Mouse (Mus musculus) neural tube, embryonic 15.5 days (tissue): ENCODE results near the gene 4930402H24Rik. TPM values are rescaled to one million over a fixed set of nuclear protein-coding genes. Genes with fewer than 3 reads are reported as not detected.

ENCODE experiments used
- ATAC-seq: fragments of 200-750 bp; cut with Nextera tagmentation; 2 replicates; pipeline ENCODE4 v1.8.0; 2017; ENCODE audit warnings: mild to moderate bottlenecking, moderate TSS enrichment, moderate library complexity; ENCODE audit not compliant: low FRiP score
- H3K27ac ChIP-seq: fragments of 300-500 bp; sonication (generic); replicated peaks from 2 replicates; pipeline ENCODE4 v1.5.1; 2015; ENCODE audit warnings: mild to moderate bottlenecking, inconsistent platforms
- H3K27me3 ChIP-seq: fragments of 300-500 bp; sonication (generic); replicated peaks from 2 replicates; pipeline ENCODE4 v1.6.1; 2015; ENCODE audit warnings: inconsistent platforms
- H3K36me3 ChIP-seq: fragments of 300-500 bp; sonication (generic); 2 replicates; pipeline ENCODE4 v1.6.1; 2015; ENCODE audit warnings: inconsistent platforms
- H3K4me1 ChIP-seq: fragments of 300-500 bp; sonication (generic); 2 replicates; pipeline ENCODE4 v1.6.1; 2015; ENCODE audit warnings: inconsistent platforms
- H3K4me2 ChIP-seq: fragments of 300-500 bp; sonication (generic); 2 replicates; pipeline ENCODE4 v1.6.1; 2015; ENCODE audit warnings: inconsistent platforms, mild to moderate bottlenecking, moderate library complexity
- H3K4me3 ChIP-seq: fragments of 300-500 bp; sonication (generic); replicated peaks from 2 replicates; pipeline ENCODE4 v1.5.1; 2015; ENCODE audit warnings: mild to moderate bottlenecking, inconsistent platforms
- H3K9ac ChIP-seq: fragments of 300-500 bp; sonication (generic); replicated peaks from 2 replicates; pipeline ENCODE4 v1.6.1; 2015; ENCODE audit warnings: mild to moderate bottlenecking, inconsistent platforms
- H3K9me3 ChIP-seq: fragments of 300-500 bp; sonication (generic); replicated peaks from 2 replicates; pipeline ENCODE4 v1.6.1; 2016; ENCODE audit warnings: inconsistent platforms
- WGBS: fragments of 180-500 bp; shearing (Covaris S2); methylation state at CpG from one replicate; pipeline ENCODE4 v1.1.7; 2015; ENCODE audit warnings: mixed read lengths; 5-methylcytosine and 5-hydroxymethylcytosine counted together
- polyA plus RNA-seq: library from polyadenylated mRNA; unstranded; fragments of >200 nt; fragmentation: Nextera tagmentation; extraction: Ambion mirVana; gene quantifications from 2 replicates; pipeline ENCODE4 v1.2.1, GENCODE M21; 2015

The 4930402H24Rik gene
- polyA plus RNA-seq, 1 experiment from 2014 or later, result 85.3 TPM

GRCm38 (mm10) chr2:130805146-130805545 lies 101.1 kb downstream of the 4930402H24Rik start:
- Histone ChIP-seq H3K9me3 (no peaks in the 10 kb centered on the region), H3K4me3 (no peak overlapping the region), H3K36me3 (peaks cover 68% of the 10 kb centered on the region), H3K9ac (no peak overlapping the region), H3K27ac (no peak overlapping the region), H3K4me1 (no peaks in the 10 kb centered on the region), H3K27me3 (no peaks in the 10 kb centered on the region), H3K4me2 (no peak overlapping the region)
- 94% methylated on average over 3 of the region's 3 CpGs for WGBS
- no peak for ATAC-seq

- Histone ChIP-seq H3K9me3 (no peaks in the 10 kb centered on the region), H3K36me3 (peaks cover 54% of the 10 kb centered on the region), H3K9ac (no peak overlapping the region), H3K4me2 (no peak overlapping the region), H3K27ac (no peak overlapping the region), H3K4me1 (no peaks in the 10 kb centered on the region), H3K27me3 (no peaks in the 10 kb centered on the region), H3K4me3 (no peak overlapping the region)
- ATAC-seq, result no peak
- WGBS, result 63% methylated on average over 25 of the region's 25 CpGs
Measured at GRCm38 (mm10) chr2:130803706-130804105, 102.5 kb downstream of the 4930402H24Rik start.

GRCm38 (mm10) chr2:130795731-130796130 lies 110.5 kb downstream of the 4930402H24Rik start:
- H3K9ac ChIP-seq, result no peak overlapping the region
- H3K36me3 ChIP-seq, result peaks cover 45% of the 10 kb centered on the region
- H3K4me1 ChIP-seq, result no peaks in the 10 kb centered on the region
- WGBS, result 60% methylated on average over 8 of the region's 8 CpGs
- H3K27ac ChIP-seq, result no peak overlapping the region
- no peak overlapping the region for H3K4me2 ChIP-seq
- H3K4me3 ChIP-seq, result no peak overlapping the region
- no peaks in the 10 kb centered on the region for H3K9me3 ChIP-seq
- H3K27me3 ChIP-seq, result no peaks in the 10 kb centered on the region
- no peak for ATAC-seq

GRCm38 (mm10) chr2:130791722-130792121 lies 114.5 kb downstream of the 4930402H24Rik start:
- Histone ChIP-seq H3K9ac (no peak overlapping the region), H3K27me3 (no peaks in the 10 kb centered on the region), H3K36me3 (peaks cover 73% of the 10 kb centered on the region), H3K4me1 (no peaks in the 10 kb centered on the region), H3K4me3 (no peak overlapping the region), H3K4me2 (no peak overlapping the region), H3K27ac (no peak overlapping the region), H3K9me3 (no peaks in the 10 kb centered on the region)
- 95% methylated on average over 7 of the region's 7 CpGs for WGBS
- no peak for ATAC-seq

GRCm38 (mm10) chr2:130789642-130790041 lies 116.6 kb downstream of the 4930402H24Rik start:
- ATAC-seq, result no peak
- peaks cover 81% of the 10 kb centered on the region for H3K36me3 ChIP-seq
- no peak overlapping the region for H3K4me2 ChIP-seq
- no peaks in the 10 kb centered on the region for H3K27me3 ChIP-seq
- no peaks in the 10 kb centered on the region for H3K4me1 ChIP-seq
- H3K27ac ChIP-seq, result no peak overlapping the region
- H3K9ac ChIP-seq, result no peak overlapping the region
- H3K4me3 ChIP-seq, result no peak overlapping the region
- no peaks in the 10 kb centered on the region for H3K9me3 ChIP-seq
- WGBS, result 92% methylated on average over 6 of the region's 6 CpGs

GRCm38 (mm10) chr2:130789039-130789438 lies 117.2 kb downstream of the 4930402H24Rik start:
- H3K27ac ChIP-seq, result no peak overlapping the region
- H3K36me3 ChIP-seq, result peaks cover 85% of the 10 kb centered on the region
- no peak overlapping the region for H3K4me2 ChIP-seq
- no peak overlapping the region for H3K9ac ChIP-seq
- no peaks in the 10 kb centered on the region for H3K4me1 ChIP-seq
- no peak for ATAC-seq
- H3K9me3 ChIP-seq, result no peaks in the 10 kb centered on the region
- no peaks in the 10 kb centered on the region for H3K27me3 ChIP-seq
- 82% methylated on average over 8 of the region's 8 CpGs for WGBS
- H3K4me3 ChIP-seq, result no peak overlapping the region

GRCm38 (mm10) chr2:130784939-130785338 lies 121.3 kb downstream of the 4930402H24Rik start:
- WGBS, result 79% methylated on average over 3 of the region's 3 CpGs
- Histone ChIP-seq H3K4me3 (no peak overlapping the region), H3K9me3 (no peaks in the 10 kb centered on the region), H3K4me2 (no peak overlapping the region), H3K9ac (no peak overlapping the region), H3K27me3 (no peaks in the 10 kb centered on the region), H3K4me1 (no peaks in the 10 kb centered on the region), H3K36me3 (peaks cover 89% of the 10 kb centered on the region), H3K27ac (no peak overlapping the region)
- no peak for ATAC-seq

GRCm38 (mm10) chr2:130780615-130781303 lies 125.4 kb downstream of the 4930402H24Rik start:
- Histone ChIP-seq H3K4me3 (no peak overlapping the region), H3K4me1 (no peaks in the 10 kb centered on the region), H3K27me3 (no peaks in the 10 kb centered on the region), H3K27ac (no peak overlapping the region), H3K36me3 (peaks cover 85% of the 10 kb centered on the region), H3K9me3 (no peaks in the 10 kb centered on the region), H3K4me2 (no peak overlapping the region), H3K9ac (no peak overlapping the region)
- WGBS, result 41% methylated on average over 2 of the region's 2 CpGs
- no peak for ATAC-seq

- Histone ChIP-seq H3K27ac (no peak overlapping the region), H3K9me3 (no peaks in the 10 kb centered on the region), H3K27me3 (no peaks in the 10 kb centered on the region), H3K4me3 (no peak overlapping the region), H3K4me1 (no peaks in the 10 kb centered on the region), H3K9ac (no peak overlapping the region), H3K36me3 (peaks cover 86% of the 10 kb centered on the region), H3K4me2 (no peak overlapping the region)
- 69% methylated on average over 1 of the region's 1 CpGs for WGBS
- no peak for ATAC-seq
Measured at GRCm38 (mm10) chr2:130779935-130780334, 126.3 kb downstream of the 4930402H24Rik start.

GRCm38 (mm10) chr2:130776610-130777009 lies 129.6 kb downstream of the 4930402H24Rik start:
- H3K27ac ChIP-seq, result no peak overlapping the region
- no peaks in the 10 kb centered on the region for H3K4me1 ChIP-seq
- no peak overlapping the region for H3K4me2 ChIP-seq
- H3K27me3 ChIP-seq, result no peaks in the 10 kb centered on the region
- H3K36me3 ChIP-seq, result peaks cover 89% of the 10 kb centered on the region
- 81% methylated on average over 7 of the region's 7 CpGs for WGBS
- H3K9ac ChIP-seq, result no peak overlapping the region
- H3K4me3 ChIP-seq, result no peak overlapping the region
- no peak for ATAC-seq
- H3K9me3 ChIP-seq, result no peaks in the 10 kb centered on the region

GRCm38 (mm10) chr2:130767483-130767882 lies 138.7 kb downstream of the 4930402H24Rik start:
- H3K4me3 ChIP-seq, result no peak overlapping the region
- no peaks in the 10 kb centered on the region for H3K4me1 ChIP-seq
- H3K9me3 ChIP-seq, result no peaks in the 10 kb centered on the region
- no peak overlapping the region for H3K27ac ChIP-seq
- ATAC-seq, result no peak
- H3K4me2 ChIP-seq, result no peak overlapping the region
- no peaks in the 10 kb centered on the region for H3K27me3 ChIP-seq
- peaks cover 89% of the 10 kb centered on the region for H3K36me3 ChIP-seq
- H3K9ac ChIP-seq, result no peak overlapping the region
- WGBS, result 79% methylated on average over 2 of the region's 2 CpGs

GRCm38 (mm10) chr2:130765396-130765795 lies 140.8 kb downstream of the 4930402H24Rik start:
- Histone ChIP-seq H3K9me3 (no peaks in the 10 kb centered on the region), H3K4me1 (no peaks in the 10 kb centered on the region), H3K27ac (no peak overlapping the region), H3K36me3 (peaks cover 83% of the 10 kb centered on the region), H3K4me3 (no peak overlapping the region), H3K27me3 (no peaks in the 10 kb centered on the region), H3K4me2 (no peak overlapping the region), H3K9ac (no peak overlapping the region)
- WGBS, result 95% methylated on average over 3 of the region's 3 CpGs
- no peak for ATAC-seq
